Mouse (Mus musculus) stomach, postnatal 0 days (tissue): ENCODE results near the gene Dda1. TPM values are rescaled to one million over a fixed set of nuclear protein-coding genes. Genes with fewer than 3 reads are reported as not detected.

ENCODE experiments used
- ATAC-seq: fragments of 200-750 bp; cut with Nextera tagmentation; 2 replicates; pipeline ENCODE4 v1.8.0; 2017; ENCODE audit not compliant: low FRiP score, low TSS enrichment
- DNase-seq: peaks from one replicate; pipeline ENCODE4 v3.0.0-alpha.2; 2016; ENCODE audit warnings: low spot score
- H3K27ac ChIP-seq: fragments of 300-500 bp; sonication (generic); replicated peaks from 2 replicates; pipeline ENCODE4 v1.5.1; 2014; ENCODE audit warnings: mild to moderate bottlenecking, control low read depth
- H3K27me3 ChIP-seq: fragments of 300-500 bp; sonication (generic); 2 replicates; pipeline ENCODE4 v1.6.1; 2014; ENCODE audit warnings: low read length; ENCODE audit not compliant: control insufficient read depth, insufficient read depth
- H3K36me3 ChIP-seq: fragments of 300-500 bp; sonication (generic); 2 replicates; pipeline ENCODE4 v1.6.1; 2014; ENCODE audit warnings: low read length, mixed read lengths; ENCODE audit not compliant: control insufficient read depth, insufficient read depth
- H3K4me1 ChIP-seq: fragments of 300-500 bp; sonication (generic); replicated peaks from 2 replicates; pipeline ENCODE4 v1.6.1; 2014; ENCODE audit warnings: antibody characterized with exemption; ENCODE audit not compliant: control insufficient read depth, insufficient read depth
- H3K4me2 ChIP-seq: fragments of 300-500 bp; sonication (generic); replicated peaks from 2 replicates; pipeline ENCODE4 v1.6.1; 2014; ENCODE audit warnings: low read depth, mild to moderate bottlenecking, control low read depth, moderate library complexity
- H3K4me3 ChIP-seq: fragments of 300-500 bp; sonication (generic); 2 replicates; pipeline ENCODE4 v1.5.1; 2014; ENCODE audit warnings: low read depth, low read length, control low read depth
- H3K9ac ChIP-seq: fragments of 300-500 bp; sonication (generic); 2 replicates; pipeline ENCODE4 v1.6.1; 2014; ENCODE audit warnings: mild to moderate bottlenecking, low read length, control low read depth, mixed read lengths
- H3K9me3 ChIP-seq: fragments of 300-500 bp; sonication (generic); 2 replicates; pipeline ENCODE4 v1.6.1; 2016; ENCODE audit warnings: low read length; ENCODE audit not compliant: control insufficient read depth
- CTCF ChIP-seq: IDR thresholded peaks from 2 replicates; pipeline ENCODE4 v1.5.1; 2016; ENCODE audit warnings: antibody characterized with exemption, low read depth, mild to moderate bottlenecking, moderate library complexity
- EP300 ChIP-seq: optimal IDR thresholded peaks from 2 replicates; pipeline ENCODE3; 2016; ENCODE audit warnings: antibody characterized with exemption
- WGBS: fragments of 180-500 bp; shearing (Covaris S2); extraction: QIAGEN DNeasy Blood & Tissue Kit; methylation state at CpG from one replicate; pipeline ENCODE4 v1.1.7; 2014; 5-methylcytosine and 5-hydroxymethylcytosine counted together
- polyA plus RNA-seq: library from polyadenylated mRNA; unstranded; fragments of >200 nt; fragmentation: Nextera tagmentation; extraction: Ambion mirVana; gene quantifications from 2 replicates; pipeline ENCODE4 v1.2.1, GENCODE M21; 2015

The Dda1 gene
- polyA plus RNA-seq, 1 experiment from 2014 or later = 74.5 TPM

DNA sequence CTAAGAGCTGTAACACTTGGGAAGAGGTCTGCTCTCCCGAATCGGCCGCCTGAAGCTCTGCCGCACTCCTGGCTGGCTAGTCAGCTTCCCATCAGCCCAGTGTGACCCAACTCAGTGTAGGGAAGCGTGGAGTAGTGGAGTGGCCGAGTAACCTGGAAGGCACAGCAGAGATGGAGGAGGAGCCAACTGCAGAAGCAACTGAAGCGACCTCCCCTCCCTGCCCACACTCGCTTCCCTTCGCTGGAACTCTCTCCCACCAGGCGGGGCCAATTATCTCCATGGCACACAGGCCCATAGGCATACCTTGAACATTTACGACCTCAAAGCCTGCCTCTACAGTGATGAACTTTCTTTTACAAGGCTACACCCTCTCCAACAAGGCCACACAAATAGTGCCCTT, 17.2 kb upstream of the Dda1 start:
- Histone ChIP-seq H3K9ac (no peak overlapping the region), H3K4me3 (no peak overlapping the region), H3K9me3 (no peaks in the 10 kb centered on the region), H3K4me1 (no peaks in the 10 kb centered on the region), H3K36me3 (no peaks in the 10 kb centered on the region), H3K27me3 (no peaks in the 10 kb centered on the region), H3K4me2 (no peak overlapping the region), H3K27ac (no peak overlapping the region)
- TF ChIP-seq EP300 (no peak), CTCF (no peak)
- DNase-seq (peak; percentile 11), ATAC-seq (no peak; the same call in 1 of the 2 replicates)
- WGBS = 44% methylated on average over 11 of the region's 11 CpGs

DNA sequence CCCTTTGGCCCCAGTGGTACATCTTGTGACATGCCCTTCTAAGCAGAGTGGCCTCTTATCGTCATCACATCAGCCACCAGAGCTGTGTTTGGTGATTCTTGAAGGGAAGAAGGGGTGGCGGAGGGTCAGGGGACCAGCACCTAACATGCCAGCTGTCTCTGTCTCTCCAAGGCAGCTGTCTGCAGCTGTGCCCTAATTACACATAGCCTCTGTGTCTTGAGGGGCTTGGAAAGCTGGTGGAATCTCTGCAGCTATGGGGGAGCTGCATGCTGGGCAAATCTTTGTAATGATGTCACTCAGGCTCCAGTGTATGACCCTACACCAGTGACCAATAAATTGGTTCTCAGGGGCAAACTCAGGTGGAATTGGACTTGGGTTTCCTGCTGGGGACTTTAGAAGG, 16.3 kb upstream of the Dda1 start:
- DNase-seq (peak; percentile 10), ATAC-seq (no peak)
- H3K36me3 ChIP-seq = no peaks in the 10 kb centered on the region
- no peak overlapping the region for H3K4me3 ChIP-seq
- no peak overlapping the region for H3K4me2 ChIP-seq
- WGBS = 65% methylated on average over 2 of the region's 2 CpGs
- no peaks in the 10 kb centered on the region for H3K4me1 ChIP-seq
- H3K9ac ChIP-seq = no peak overlapping the region
- no peaks in the 10 kb centered on the region for H3K27me3 ChIP-seq
- no peak for TF ChIP-seq CTCF
- no peaks in the 10 kb centered on the region for H3K9me3 ChIP-seq
- no peak overlapping the region for H3K27ac ChIP-seq

DNA sequence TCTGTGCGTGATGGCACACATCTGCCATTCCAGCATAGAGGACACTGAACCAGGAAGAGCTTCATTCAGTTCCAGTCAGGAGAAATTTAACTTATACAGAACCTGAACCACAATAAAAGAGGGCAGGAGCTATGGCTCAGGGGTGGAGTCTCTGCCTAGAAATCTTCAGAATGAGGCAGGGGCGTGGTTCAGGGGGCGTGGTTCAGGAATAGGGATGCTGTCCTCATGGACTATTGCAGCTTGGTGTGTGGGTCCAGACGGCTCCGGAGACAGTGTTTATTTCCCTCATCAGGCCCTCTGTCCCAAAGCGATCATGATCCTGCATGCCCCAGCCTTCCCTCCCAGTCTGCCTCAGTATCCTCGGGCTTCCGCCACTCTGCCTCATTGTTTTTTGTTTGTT, 14.3 kb upstream of the Dda1 start:
- TF ChIP-seq EP300 (no peak), CTCF (no peak)
- no peaks in the 10 kb centered on the region for H3K4me1 ChIP-seq
- ATAC-seq (no peak), DNase-seq (peak; percentile 13)
- H3K27me3 ChIP-seq = no peaks in the 10 kb centered on the region
- no peak overlapping the region for H3K4me2 ChIP-seq
- H3K27ac ChIP-seq = no peak overlapping the region
- H3K4me3 ChIP-seq = no peak overlapping the region
- 75% methylated on average over 8 of the region's 8 CpGs for WGBS
- H3K36me3 ChIP-seq = no peaks in the 10 kb centered on the region
- H3K9ac ChIP-seq = no peak overlapping the region
- H3K9me3 ChIP-seq = no peaks in the 10 kb centered on the region

DNA sequence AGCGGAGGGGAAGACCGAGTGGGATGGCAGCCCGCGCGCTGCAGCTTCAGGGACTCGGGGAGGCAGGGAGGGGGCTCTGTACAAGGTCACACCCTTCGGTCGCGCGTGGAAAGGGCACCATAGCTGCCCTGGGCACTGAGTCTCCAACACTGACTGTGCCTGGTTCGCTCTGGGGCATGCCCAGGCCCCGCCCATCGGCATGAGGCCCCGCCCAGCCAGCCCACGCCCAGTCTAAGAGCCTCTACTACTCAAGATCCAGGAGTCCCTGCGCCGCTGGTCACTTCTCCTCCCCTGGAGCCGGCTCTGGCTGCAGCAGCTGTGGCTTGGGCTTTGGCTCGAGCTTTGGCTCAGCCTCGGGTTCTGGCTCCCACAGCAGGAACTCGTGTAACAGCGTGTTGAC, 12.1 kb upstream of the Dda1 start:
- Histone ChIP-seq H3K27me3 (no peaks in the 10 kb centered on the region), H3K27ac (no peak overlapping the region), H3K9me3 (no peaks in the 10 kb centered on the region), H3K4me1 (no peaks in the 10 kb centered on the region), H3K4me2 (no peak overlapping the region), H3K4me3 (no peak overlapping the region), H3K9ac (no peak overlapping the region), H3K36me3 (peaks cover 5% of the 10 kb centered on the region; the same call in 1 of the 2 replicates)
- DNase-seq (peak; percentile 58), ATAC-seq (peak; percentile 66; the same call in 1 of the 2 replicates)
- TF ChIP-seq CTCF (no peak), EP300 (no peak)
- WGBS = 47% methylated on average over 21 of the region's 22 CpGs

DNA sequence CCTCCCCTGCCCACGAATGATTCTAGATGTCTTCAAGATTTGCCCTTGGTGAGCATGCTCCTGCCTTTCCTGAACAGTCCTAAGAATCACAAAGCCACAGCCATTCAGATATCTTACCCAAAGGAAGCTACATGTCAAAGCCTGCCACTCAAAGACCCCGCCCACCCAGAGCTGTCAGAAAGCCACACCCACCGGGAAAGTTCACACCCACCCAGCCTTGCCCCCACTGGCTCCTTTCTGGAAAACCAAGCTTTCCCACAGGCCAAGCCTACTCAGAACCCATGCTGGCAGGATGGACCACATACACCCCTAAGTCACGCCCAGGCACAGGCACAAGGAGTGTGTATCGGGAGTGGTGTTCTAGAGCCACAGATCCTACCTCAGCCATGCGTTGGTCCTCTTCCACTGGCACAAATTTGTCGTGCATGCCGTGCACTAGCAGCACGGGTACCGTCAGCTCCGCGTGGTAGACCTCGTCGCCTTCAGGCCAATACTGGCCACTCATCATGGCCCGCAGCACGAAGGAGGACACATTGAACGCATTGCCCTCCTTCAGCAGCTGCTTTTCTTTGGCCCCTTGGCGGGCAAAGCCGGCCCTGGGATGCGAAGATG, 11.2 kb upstream of the Dda1 start:
- H3K9me3 ChIP-seq = no peaks in the 10 kb centered on the region
- ATAC-seq = no peak

DNA sequence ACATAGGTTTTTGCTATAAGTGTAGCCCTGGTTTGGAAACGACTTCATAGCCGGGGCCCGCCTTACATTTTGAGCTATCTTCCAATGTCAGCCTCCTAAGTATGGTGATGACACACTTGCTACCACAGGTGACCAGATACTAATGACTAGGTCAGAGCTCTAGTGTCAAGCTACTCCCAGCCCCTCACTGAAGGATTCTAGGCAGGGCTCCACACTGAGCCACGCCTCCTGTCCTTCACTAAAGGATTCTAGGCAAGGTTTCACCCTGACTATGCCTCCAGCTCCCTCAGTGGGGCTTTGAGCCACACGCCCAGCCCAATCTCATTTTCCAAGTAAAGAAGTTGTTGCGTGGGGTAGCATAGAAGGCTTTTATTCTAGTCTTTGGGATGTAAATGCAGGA, 8.3 kb upstream of the Dda1 start:
- no peak for ATAC-seq
- H3K9me3 ChIP-seq = no peaks in the 10 kb centered on the region
- H3K36me3 ChIP-seq = peaks cover 5% of the 10 kb centered on the region; the same call in 1 of the 2 replicates
- no peak overlapping the region for H3K4me3 ChIP-seq
- H3K4me2 ChIP-seq = no peak overlapping the region
- peaks cover 12% of the 10 kb centered on the region for H3K4me1 ChIP-seq
- WGBS = 95% methylated on average over 6 of the region's 6 CpGs
- no peak for DNase-seq
- TF ChIP-seq EP300 = no peak
- TF ChIP-seq CTCF = no peak
- no peak overlapping the region for H3K27ac ChIP-seq
- H3K9ac ChIP-seq = no peak overlapping the region
- no peaks in the 10 kb centered on the region for H3K27me3 ChIP-seq

More for the DNA sequence above, 11.2 kb upstream of the Dda1 start:
- WGBS = 78% methylated on average over 20 of the region's 20 CpGs
- Histone ChIP-seq H3K4me2 (no peak overlapping the region), H3K27ac (no peak overlapping the region), H3K4me1 (peaks cover 4% of the 10 kb centered on the region; the same call in 1 of the 2 replicates), H3K27me3 (no peaks in the 10 kb centered on the region), H3K36me3 (peaks cover 5% of the 10 kb centered on the region; the same call in 1 of the 2 replicates), H3K4me3 (no peak overlapping the region), H3K9ac (no peak overlapping the region)
- DNase-seq = no peak
- TF ChIP-seq CTCF = no peak
- TF ChIP-seq EP300 = no peak
